Mouse (Mus musculus) heart, adult 2 months (tissue): ENCODE results near the gene Olfr984. TPM values are rescaled to one million over a fixed set of nuclear protein-coding genes. Genes with fewer than 3 reads are reported as not detected.

Experiments
- DNase-seq, 2 experiments: peaks; one replicate each; pipeline ENCODE4 v3.0.0; 2021
- H3K27ac ChIP-seq: fragments of 200-600 bp; 2 replicates; pipeline ENCODE4 v1.8.1; 2022
- H3K27me3 ChIP-seq: fragments of 200-500 bp; 2 replicates; pipeline ENCODE4 v1.6.1; 2012; ENCODE audit warnings: mild to moderate bottlenecking, low read length, inconsistent platforms, mixed read lengths; ENCODE audit not compliant: control insufficient read depth, insufficient read depth
- H3K36me3 ChIP-seq: fragments of 200-500 bp; 2 replicates; pipeline ENCODE4 v1.6.1; 2012; ENCODE audit warnings: low read length, inconsistent platforms; ENCODE audit not compliant: control insufficient read depth, insufficient read depth
- H3K4me1 ChIP-seq: fragments of 200-500 bp; 2 replicates; pipeline ENCODE4 v1.6.1; 2011; ENCODE audit warnings: low read length; ENCODE audit not compliant: control insufficient read depth, insufficient read depth
- H3K4me3 ChIP-seq: fragments of 200-600 bp; 2 replicates; pipeline ENCODE4 v1.8.1; 2022
- H3K79me2 ChIP-seq: fragments of 200-500 bp; replicated peaks from 2 replicates; pipeline ENCODE4 v1.6.1; 2012; ENCODE audit warnings: mild to moderate bottlenecking, inconsistent platforms, low read length, moderate library complexity, mixed read lengths; ENCODE audit not compliant: control insufficient read depth, insufficient read depth
- H3K9ac ChIP-seq: fragments of 200-500 bp; 2 replicates; pipeline ENCODE4 v1.6.1; 2012; ENCODE audit warnings: low read depth, mild to moderate bottlenecking, control low read depth, inconsistent platforms, low read length, mixed read lengths
- CTCF ChIP-seq: fragments of 200-600 bp; IDR thresholded peaks from 2 replicates; pipeline ENCODE4 v1.8.1; 2022; ENCODE audit warnings: antibody characterized with exemption, mild to moderate bottlenecking, moderate library complexity
- EP300 ChIP-seq: fragments of 200-500 bp; IDR thresholded peaks from 2 replicates; pipeline ENCODE4 v1.6.1; 2011; ENCODE audit warnings: low read depth, low read length, control low read depth; ENCODE audit not compliant: insufficient read depth
- POLR2A ChIP-seq: fragments of 200-500 bp; IDR thresholded peaks from 2 replicates; pipeline ENCODE4 v1.6.1; 2011; ENCODE audit warnings: mild to moderate bottlenecking, low read depth, low read length, control low read depth; ENCODE audit not compliant: insufficient read depth
- WGBS: fragments of 180-500 bp; shearing (Covaris S2); methylation state at CpG from one replicate; pipeline ENCODE4 v1.1.7; 2018; 5-methylcytosine and 5-hydroxymethylcytosine counted together
- intact Hi-C: fragments of 180-260 bp; cut with DNase I; formaldehyde crosslinking; loops from one replicate; pipeline ENCODE4 v1.15.1; 2025
- polyA plus RNA-seq: library from polyadenylated mRNA; depleted of rRNA; stranded (reverse); fragments of >200 nt; gene quantifications from 2 replicates; pipeline ENCODE4 v1.2.3, GENCODE M21; 2012; rRNA removed
- total RNA-seq, 2 experiments: library from RNA; stranded (reverse); gene quantifications; 2 replicates each; pipeline ENCODE4 v1.2.3; 2021

Olfr984 gene
- total and polyA plus RNA-seq, 3 experiments: not detected

GRCm38 (mm10) chr9:40050138-40050537 lies 63.9 kb downstream of the Olfr984 start:
- H3K79me2 ChIP-seq: no peaks in the 10 kb centered on the region
- TF ChIP-seq EP300 (no peak), CTCF (no peak), POLR2A (no peak)
- H3K36me3 ChIP-seq: no peaks in the 10 kb centered on the region
- intact Hi-C loops: no loop called here
- no peak overlapping the region for H3K9ac ChIP-seq
- no peak for DNase-seq
- 87% methylated on average over 19 of the region's 19 CpGs for WGBS
- no peak overlapping the region for H3K27ac ChIP-seq
- H3K27me3 ChIP-seq: no peaks in the 10 kb centered on the region
- no peaks in the 10 kb centered on the region for H3K4me1 ChIP-seq
- no peak overlapping the region for H3K4me3 ChIP-seq

Other genes with a start within 250 kb of the Olfr984 start
- gene Olfr972, start 247.8 kb downstream of the Olfr984 start, total RNA-seq: not detected
- gene Olfr972, start 247.8 kb downstream of the Olfr984 start, polyA plus RNA-seq: not detected in 2 replicates
- not detected for gene Olfr229, start 206.9 kb downstream of the Olfr984 start, total RNA-seq
- gene Olfr229, start 206.9 kb downstream of the Olfr984 start, polyA plus RNA-seq: not detected in 2 replicates
- not detected for gene Olfr974, start 176.7 kb downstream of the Olfr984 start, total RNA-seq
- gene Olfr974, start 176.7 kb downstream of the Olfr984 start, polyA plus RNA-seq: not detected in 2 replicates
- not detected for gene Olfr975, start 162.2 kb downstream of the Olfr984 start, total RNA-seq
- not detected in 2 replicates for gene Olfr975, start 162.2 kb downstream of the Olfr984 start, polyA plus RNA-seq
- not detected for gene Olfr976, start 153.1 kb downstream of the Olfr984 start, total RNA-seq
- gene Olfr976, start 153.1 kb downstream of the Olfr984 start, polyA plus RNA-seq: not detected in 2 replicates
- gene Olfr978, start 122.1 kb downstream of the Olfr984 start, total RNA-seq: not detected
- not detected in 2 replicates for gene Olfr978, start 122.1 kb downstream of the Olfr984 start, polyA plus RNA-seq
- not detected for gene Olfr979, start 110.7 kb downstream of the Olfr984 start, total RNA-seq
- gene Olfr979, start 110.7 kb downstream of the Olfr984 start, polyA plus RNA-seq: not detected in 2 replicates
- not detected for gene Olfr980, start 104.6 kb downstream of the Olfr984 start, total RNA-seq
- not detected in 2 replicates for gene Olfr980, start 104.6 kb downstream of the Olfr984 start, polyA plus RNA-seq
- not detected for gene Olfr981, start 92.7 kb downstream of the Olfr984 start, total RNA-seq
- not detected in 2 replicates for gene Olfr981, start 92.7 kb downstream of the Olfr984 start, polyA plus RNA-seq
- gene Olfr982, start 40.4 kb downstream of the Olfr984 start, total RNA-seq: not detected
- gene Olfr982, start 40.4 kb downstream of the Olfr984 start, polyA plus RNA-seq: not detected in 2 replicates
- not detected for gene Olfr983, start 20.6 kb downstream of the Olfr984 start, total RNA-seq
- not detected in 2 replicates for gene Olfr983, start 20.6 kb downstream of the Olfr984 start, polyA plus RNA-seq
- gene Olfr985, start 16.0 kb upstream of the Olfr984 start, total RNA-seq: not detected
- gene Olfr985, start 16.0 kb upstream of the Olfr984 start, polyA plus RNA-seq: not detected in 2 replicates
- not detected for gene Tmem225, start 33.9 kb upstream of the Olfr984 start, total RNA-seq
- gene Tmem225, start 33.9 kb upstream of the Olfr984 start, polyA plus RNA-seq: not detected in 2 replicates
- not detected for gene Olfr986, start 66.7 kb upstream of the Olfr984 start, total RNA-seq
- not detected in 2 replicates for gene Olfr986, start 66.7 kb upstream of the Olfr984 start, polyA plus RNA-seq
- 1 to 10 TPM; 2.7 to 2.8 TPM for gene Zfp202, start 78.1 kb upstream of the Olfr984 start, total RNA-seq
- 1.2 and 1.8 TPM in 2 replicates for gene Zfp202, start 78.1 kb upstream of the Olfr984 start, polyA plus RNA-seq
- 1 to 10 TPM in 1 of 2 experiments, under 1 TPM in 1; 0.70 to 2.0 TPM for gene Scn3b, start 155.0 kb upstream of the Olfr984 start, total RNA-seq
- 0.91 and 0.96 TPM in 2 replicates for gene Scn3b, start 155.0 kb upstream of the Olfr984 start, polyA plus RNA-seq